Mouse (Mus musculus): ENCODE data around the gene Lysmd1.

The Lysmd1 gene

DNA sequence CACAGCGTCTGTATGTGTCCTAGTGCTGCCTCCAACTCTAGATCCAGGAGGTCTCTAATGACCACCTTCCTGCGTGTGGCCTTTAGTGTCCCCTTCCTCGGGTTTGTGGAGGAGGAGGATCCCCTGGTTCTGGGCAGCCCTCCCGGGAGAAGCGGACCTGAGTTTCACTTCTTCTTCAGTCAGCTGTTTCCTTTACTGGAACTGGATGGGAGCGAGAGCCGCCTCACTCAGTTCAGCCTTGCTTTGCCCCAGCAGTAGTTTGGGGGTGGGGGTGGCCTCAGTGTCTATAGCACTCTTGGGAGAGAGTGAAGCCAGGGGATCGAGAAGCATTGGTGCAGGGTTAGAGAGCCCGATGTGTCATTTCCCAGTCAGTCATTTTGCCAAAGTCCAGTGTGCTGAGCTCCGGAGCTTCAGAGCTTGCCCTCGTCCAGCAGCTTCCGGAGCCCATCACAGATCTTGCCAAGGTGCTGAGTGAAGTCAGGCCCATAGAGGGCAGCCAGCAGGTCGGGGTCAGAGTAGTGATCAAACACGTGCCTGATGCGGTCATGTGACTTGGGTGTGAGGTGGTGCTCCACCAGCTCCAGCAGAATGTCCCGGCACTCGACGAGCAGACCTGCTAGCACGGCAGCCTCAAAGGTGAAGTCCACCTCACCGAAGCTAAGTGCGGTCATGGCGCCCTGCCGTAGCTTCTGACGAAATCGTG, 5.8 kb downstream of the Lysmd1 start:
- peak in 1 of 2 experiments; percentile 28 for DNase-seq

DNA sequence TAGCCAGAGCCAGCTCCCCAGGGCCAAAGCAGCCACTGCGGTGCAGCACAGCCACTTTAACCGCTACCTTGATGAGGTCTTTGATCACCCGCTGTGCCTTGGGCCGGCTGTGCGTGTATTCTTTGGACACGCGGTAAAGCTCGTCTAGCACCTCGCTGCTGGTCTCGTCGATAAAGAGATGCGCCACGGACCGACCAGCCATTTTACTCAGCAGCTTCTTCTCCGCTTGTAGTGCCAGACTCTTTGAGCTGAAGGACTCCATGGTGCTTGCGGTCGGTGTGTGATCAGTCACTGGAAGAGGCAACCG, 6.4 kb downstream of the Lysmd1 start:
- no peak for DNase-seq

- DNase-seq, result no peak
These were observed 6.9 kb downstream of the Lysmd1 start for GRCm38 (mm10) chr3:95140795-95141194.

DNA sequence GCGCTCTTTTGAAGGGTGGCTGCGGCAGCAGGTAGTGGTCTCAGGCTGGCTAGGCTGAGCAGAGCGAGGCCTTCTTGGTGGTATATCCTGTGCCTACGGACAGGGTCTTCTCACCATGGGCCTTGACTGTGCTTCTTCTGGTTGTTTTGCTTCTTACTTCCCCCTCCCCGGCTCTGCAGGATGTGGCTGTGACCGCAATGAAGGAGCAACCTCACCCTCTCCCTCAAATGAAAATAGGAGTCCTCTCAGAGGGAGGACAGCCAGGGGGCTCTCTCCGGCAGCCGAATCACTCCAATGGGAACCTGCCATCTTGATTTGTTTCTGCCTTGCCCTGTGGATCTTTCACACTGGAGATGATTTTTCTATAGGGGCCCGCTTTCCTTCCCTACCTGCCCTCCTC, 7.6 kb downstream of the Lysmd1 start:
- peak; percentile 78 to 86 for DNase-seq

- DNase-seq, result peak; percentile 65 to 75
These were observed 8.2 kb downstream of the Lysmd1 start, which contains the start of gene Tnfaip8l2 for GRCm38 (mm10) chr3:95141952-95142616. Gene Tnfaip8l2, minus strand, starts transcription at chr3:95142360.

- peak; percentile 86 to 88 for DNase-seq
These were observed 8.7 kb downstream of the Lysmd1 start for GRCm38 (mm10) chr3:95142617-95143011.

DNA sequence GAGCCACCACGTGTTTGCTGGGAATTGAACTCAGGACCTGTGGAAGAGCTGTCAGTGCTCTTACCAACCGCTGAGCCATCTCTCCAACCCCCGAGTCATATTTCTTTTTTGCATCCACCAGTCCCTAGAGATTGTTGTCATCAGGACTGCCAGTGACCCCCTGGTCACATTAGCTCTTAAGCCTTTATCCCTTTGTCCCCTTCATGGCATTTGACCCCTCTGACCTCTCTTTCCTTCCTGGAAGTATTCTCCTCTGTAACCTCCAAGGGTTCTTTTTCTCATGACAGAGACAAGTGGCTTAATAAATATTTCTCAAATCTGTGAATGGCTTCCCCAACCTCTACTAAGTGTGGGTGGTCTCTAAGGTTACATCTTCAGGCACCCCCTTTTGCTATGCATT, 14.0 kb downstream of the Lysmd1 start:
- no peak for DNase-seq

DNA sequence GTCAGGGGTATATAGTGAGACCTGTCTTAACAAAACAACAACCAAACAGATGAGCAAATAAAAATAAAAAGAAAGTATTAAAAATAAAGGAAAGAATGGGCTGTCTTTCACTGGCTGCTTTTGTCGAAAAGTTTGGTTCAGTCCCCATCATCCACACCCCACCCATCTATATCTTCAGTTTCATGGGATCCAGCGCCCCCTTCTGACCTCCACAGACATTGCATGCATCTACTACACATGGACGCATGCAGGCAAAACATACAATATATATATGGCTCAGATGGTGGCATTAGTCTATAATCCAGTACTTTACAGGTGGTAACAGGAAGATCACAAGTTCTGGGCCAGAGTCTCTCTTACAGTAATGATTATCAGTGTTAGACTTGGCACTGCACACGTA, 20.0 kb downstream of the Lysmd1 start:
- peak; percentile 69 to 70 for DNase-seq

GRCm38 (mm10) chr3:95159511-95159986, 25.7 kb downstream of the Lysmd1 start:
- no peak for DNase-seq

DNA sequence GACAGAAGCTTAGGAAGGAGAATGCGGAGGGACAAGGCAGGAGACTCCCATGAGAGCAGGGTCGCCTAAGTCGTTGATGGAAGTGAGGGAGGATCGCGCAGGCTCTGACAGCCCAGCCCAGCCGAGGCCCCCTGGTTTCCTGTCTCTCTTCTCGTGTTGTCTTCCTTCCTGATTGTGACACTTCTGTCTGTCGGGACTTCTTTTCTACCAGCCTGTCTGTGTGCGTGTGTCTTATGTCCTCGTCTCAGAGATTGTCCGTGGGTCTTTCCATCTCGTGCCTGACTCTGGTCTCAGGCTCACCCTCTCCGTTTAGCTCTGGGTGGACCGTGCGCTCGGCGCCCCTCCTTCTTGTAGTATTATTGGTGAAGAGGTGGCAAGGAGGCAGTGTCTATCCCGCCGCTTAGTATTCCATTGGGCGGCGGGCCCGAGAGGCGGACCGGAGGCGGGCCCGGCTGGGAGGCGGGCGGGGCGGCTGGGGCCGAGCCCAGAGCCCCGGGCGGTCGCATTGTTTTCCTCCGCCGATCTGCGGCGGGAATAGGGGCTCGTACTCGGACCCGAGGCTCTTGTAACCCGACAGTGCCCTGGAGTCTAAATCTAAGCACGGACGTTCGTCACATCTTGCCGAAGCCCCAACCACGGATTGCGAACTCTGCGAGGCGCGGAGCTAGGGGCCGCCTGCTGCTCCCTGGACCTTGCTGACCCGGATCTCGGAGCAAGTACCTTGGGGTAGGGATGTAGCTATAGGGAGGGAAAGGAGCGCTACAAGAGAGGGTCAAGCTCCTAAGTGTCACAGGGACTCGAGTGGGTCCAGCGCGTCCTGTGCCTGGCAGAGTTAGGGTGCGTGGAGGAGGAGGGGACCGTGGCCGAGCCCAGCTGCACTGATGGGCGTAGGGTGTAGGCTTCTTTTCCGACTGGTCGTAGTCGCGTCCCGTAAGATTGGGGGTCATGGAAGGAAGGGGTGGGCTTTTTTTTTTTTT, 26.4 kb downstream of the Lysmd1 start, which contains the start of gene Sema6c:
Gene Sema6c, plus strand, starts transcription at position 471 of the 977 bp plus-strand sequence.
- peak; percentile 86 to 87 for DNase-seq

DNA sequence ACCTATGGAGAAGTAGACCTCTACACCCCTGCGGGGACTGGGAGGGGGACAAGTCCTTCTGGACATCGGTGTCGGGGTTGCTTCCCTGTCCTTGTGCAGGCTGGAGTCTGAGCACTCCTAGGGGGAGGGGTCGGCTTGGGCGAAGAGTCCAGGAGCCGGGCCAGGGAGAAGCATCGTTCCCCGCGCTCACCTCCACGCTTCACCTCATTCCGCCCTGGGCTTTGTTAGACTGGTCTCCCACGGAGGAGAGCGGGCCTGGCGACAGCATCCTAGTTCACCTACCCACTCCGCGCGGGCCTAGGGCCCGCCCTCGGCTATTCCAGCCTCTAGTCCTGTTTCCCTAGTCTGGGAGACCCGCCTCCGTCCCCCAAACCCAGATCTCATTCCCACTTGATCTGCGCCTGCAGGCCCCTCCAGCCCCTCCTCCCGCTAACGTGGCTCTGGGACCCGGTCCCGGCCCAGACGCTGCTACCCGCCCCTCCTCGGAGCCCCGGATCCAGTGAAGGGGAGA, 27.2 kb downstream of the Lysmd1 start:
- peak; percentile 12 to 41 for DNase-seq

DNA sequence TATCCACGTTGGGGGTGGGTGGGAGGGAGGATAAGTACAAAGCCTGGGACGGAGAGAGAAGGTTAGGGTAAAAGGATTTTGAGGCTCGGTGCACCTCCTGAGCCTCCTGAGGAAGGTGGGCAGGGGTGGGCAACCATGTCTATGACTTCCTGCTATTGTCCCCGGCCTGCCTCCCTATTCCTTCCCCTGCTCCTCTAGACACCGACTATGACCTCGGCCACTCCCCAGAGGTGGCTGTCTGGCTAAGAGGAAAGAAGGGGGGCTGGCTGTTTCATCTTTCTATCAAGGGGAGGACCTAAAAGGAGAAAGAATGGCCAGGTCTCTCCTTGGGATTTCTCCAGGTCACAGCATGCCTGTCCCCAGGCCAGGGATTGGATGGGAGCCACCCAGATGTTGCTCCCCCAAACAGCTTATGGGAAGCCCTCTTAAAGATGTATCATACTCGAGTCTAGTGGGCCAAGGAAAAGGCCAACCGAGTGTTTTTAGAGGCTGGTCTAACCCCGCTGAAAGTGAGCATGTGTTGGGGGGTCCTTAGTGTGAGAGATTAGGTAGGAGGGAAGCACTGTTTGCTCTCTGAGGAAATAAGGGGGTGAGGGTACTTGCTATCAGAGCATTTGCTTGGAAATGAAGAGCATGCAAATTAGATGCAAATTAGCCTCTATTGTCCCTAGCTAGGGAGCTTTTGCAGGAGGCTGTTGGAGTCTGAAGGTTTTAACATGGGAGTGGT, 27.9 kb downstream of the Lysmd1 start:
- DNase-seq, result no peak

DNA sequence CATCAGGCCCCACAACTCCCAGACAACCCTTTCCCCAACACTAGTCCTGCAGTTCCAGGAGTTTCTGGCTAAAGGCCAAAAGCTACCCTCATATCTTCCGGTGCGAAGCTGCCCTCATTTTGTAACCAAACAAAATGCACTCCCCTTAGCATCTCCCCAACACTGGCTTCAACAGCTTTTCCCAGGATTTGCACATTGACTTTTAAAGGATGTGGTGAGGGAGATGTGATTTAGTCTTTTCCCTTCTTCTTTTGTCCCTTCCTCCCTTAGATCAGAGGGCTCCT, 28.4 kb downstream of the Lysmd1 start:
- DNase-seq, result no peak

DNA sequence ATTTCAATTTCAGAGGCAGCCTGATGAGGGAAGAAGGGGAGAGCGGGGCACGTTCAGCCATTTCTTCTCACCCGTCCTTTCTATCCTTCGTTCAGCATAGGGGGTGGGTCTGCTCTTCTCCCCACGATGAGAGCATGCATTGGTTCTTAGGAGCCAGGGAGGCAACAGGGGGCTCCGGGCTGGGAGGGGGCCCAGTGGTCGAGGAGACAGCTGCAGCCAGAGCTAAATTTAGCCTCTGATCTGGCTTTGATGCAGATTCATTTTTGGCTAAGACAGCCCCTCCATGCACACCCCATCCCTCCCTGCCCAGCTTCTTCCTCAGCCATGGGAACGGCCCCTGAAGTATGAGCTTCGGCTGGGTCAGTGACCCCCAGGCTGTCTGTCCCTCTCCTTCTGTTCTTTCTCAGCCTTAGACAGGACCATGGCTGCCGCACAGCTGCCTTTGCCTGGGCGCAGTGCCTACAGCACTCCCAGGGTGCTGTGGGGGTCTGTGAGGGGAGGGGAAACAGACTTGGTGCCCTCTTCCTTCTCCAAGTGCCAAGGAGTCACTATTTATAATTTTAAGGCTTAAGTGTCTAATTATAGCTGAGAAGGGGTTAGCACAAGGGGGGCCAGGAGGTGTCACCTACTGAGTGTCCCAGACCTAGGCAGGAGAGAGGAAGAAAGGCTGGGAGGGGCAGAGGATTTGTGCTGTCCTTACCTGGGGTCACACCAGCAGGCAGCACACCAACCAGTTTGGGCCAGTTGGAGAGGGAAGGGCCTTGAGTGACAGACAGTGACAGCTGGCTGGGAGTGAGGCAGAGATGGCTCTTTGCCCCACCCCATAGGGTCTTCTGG, 29.7 kb downstream of the Lysmd1 start:
- DNase-seq, result no peak

DNA sequence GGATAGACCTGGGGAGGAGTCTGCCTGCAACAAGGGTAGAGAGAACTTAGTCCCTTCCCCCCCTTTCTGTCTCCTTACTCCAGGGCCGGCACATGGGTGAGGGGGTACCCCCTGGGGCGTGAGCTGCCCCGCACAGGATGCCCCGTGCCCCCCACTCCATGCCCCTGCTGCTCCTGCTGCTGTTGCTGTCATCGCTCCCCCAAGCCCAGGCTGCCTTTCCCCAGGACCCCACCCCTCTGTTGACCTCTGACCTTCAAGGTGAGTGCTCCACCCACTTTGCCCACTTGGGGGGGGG, 30.3 kb downstream of the Lysmd1 start:
- no peak for DNase-seq

- DNase-seq, result no peak
These were observed 31.0 kb downstream of the Lysmd1 start for GRCm38 (mm10) chr3:95164840-95165239.

GRCm38 (mm10) chr3:95169996-95170395, 36.1 kb downstream of the Lysmd1 start:
- no peak for DNase-seq

- no peak for DNase-seq
These were observed 37.2 kb downstream of the Lysmd1 start for GRCm38 (mm10) chr3:95171105-95171504.

DNA sequence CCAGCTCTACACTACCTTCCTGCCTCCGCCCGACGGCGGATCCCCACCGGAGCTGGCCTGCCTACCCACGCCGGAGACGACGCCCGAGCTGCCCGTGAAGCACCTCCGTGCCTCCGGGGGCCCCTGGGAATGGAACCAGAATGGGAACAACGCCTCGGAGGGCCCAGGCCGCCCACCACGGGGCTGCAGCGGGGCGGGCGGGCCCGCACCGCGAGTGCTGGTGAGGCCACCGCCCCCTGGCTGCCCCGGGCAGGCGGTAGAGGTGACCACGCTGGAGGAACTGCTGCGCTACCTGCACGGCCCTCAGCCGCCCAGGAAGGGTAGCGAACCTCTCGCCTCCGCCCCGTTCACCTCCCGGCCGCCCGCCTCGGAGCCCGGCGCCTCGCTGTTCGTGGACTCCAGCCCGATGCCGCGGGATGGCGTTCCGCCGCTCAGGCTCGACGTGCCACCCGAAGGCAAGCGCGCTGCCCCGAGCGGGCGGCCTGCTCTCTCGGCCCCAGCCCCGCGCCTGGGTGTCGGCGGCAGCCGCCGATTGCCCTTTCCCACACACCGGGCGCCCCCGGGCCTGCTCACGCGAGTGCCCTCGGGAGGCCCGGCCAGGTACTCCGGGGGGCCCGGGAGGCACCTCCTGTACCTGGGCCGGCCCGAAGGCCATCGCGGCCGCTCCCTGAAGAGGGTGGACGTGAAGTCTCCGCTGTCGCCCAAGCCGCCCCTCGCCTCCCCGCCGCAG, 38.8 kb downstream of the Lysmd1 start:
- DNase-seq, result peak in 1 of 2 experiments; percentile 20

- DNase-seq, result peak; percentile 12 to 19
These were observed 39.5 kb downstream of the Lysmd1 start for GRCm38 (mm10) chr3:95173256-95173949.
